8 mouse cellular contexts compared by ENCODE assay signal in the genomic region with DNA sequence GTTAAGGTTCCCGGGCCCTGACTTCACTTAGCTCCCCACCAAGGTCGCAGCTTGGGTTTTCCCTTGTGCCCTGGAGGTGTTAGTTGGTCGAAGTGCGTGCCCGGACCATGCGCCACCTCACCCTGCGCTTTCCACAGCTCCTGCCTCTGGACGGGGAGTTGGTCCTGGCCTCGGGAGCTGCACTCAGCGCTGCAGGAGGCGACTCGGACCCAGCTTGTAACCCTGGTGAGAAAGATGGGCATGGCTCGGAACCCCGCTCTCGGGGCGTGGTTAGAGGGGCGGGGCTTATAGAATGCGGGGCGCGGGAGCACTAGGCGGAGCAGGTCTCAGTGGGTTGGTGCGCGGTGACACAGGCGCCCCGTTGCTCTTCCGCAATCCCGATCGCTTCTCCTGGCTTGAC. TPM values are rescaled to one million over a fixed set of nuclear protein-coding genes. Genes with fewer than 3 reads are reported as not detected.
A peak's percentile ranks its signal among the peaks of the same experiment; 100 is the strongest.
DNase-seq lines count a peak whose midpoint lies in the region; ATAC-seq and TF ChIP-seq lines count a peak whose summit lies in the region.

No protein-coding gene starts in this region.

- 0 out of 2 replicates have a peak, but pooled peaks have one; percentile 9 for ATAC-seq in intestine, embryonic 15.5 days
- ATAC-seq in monocyte, adult 5-6 weeks (replicated peaks; ENCODE audit: insufficient number of reproducible peaks, low FRiP score, low TSS enrichment, poor library complexity, severe bottlenecking): no peak

- no peak for DNase-seq in layer of hippocampus, adult 2 months (ENCODE audit: low spot score in 2 of 2)
- no peak for DNase-seq in layer of hippocampus, adult 9-11 months
- DNase-seq in neural tube, embryonic 10.5 days (ENCODE audit: extremely low spot score, low spot score): peak; percentile 55
- no peak for DNase-seq in urinary bladder, postnatal 14 days (ENCODE audit: low spot score)
- no peak for DNase-seq in spleen, postnatal 4 days (ENCODE audit: low spot score in 2 of 2)

- peak overlapping the region; percentile 49 for H3K4me3 ChIP-seq in layer of hippocampus, adult 2 months
- H3K4me3 ChIP-seq in embryonic fibroblast, embryonic 13.5 days (ENCODE audit: insufficient read depth, low read length): 0 out of 2 replicates have a peak overlapping the region, but pooled peaks have one; percentile 6
- peak overlapping the region; percentile 41 for H3K4me3 ChIP-seq in intestine, embryonic 15.5 days (replicated peaks)

- peak overlapping the region; percentile 71 for H3K4me2 ChIP-seq in intestine, embryonic 15.5 days (replicated peaks)

- H3K9me3 ChIP-seq in intestine, embryonic 15.5 days: no peaks in the 10 kb centered on the region

- H3K9ac ChIP-seq in intestine, embryonic 15.5 days: 0 out of 2 replicates have a peak overlapping the region, but pooled peaks have one; percentile 26

- WGBS in intestine, embryonic 15.5 days: 7% methylated on average over 28 of the region's 28 CpGs

- no peak for TF ChIP-seq CTCF in layer of hippocampus, adult 2 months (conservative IDR thresholded peaks at IDR 0.05)
- TF ChIP-seq CTCF in embryonic fibroblast, embryonic 13.5 days (IDR thresholded peaks at IDR 0.05; ENCODE audit: borderline replicate concordance, insufficient read depth, low read length): no peak

- H3K4me1 ChIP-seq in embryonic fibroblast, embryonic 13.5 days (ENCODE audit: control insufficient read depth, insufficient read depth, low read length): peaks cover 2% of the 10 kb centered on the region; the same call in 1 of the 2 replicates
- H3K4me1 ChIP-seq in intestine, embryonic 15.5 days (replicated peaks): peaks cover 28% of the 10 kb centered on the region

- H3K36me3 ChIP-seq in intestine, embryonic 15.5 days: 0 out of 2 replicates have a peak, but pooled peaks cover 3% of the 10 kb centered on the region

- H3K27ac ChIP-seq in layer of hippocampus, adult 2 months: no peak overlapping the region
- H3K27ac ChIP-seq in embryonic fibroblast, embryonic 13.5 days (ENCODE audit: insufficient read depth, low read length): no peak overlapping the region
- no peak overlapping the region for H3K27ac ChIP-seq in intestine, embryonic 15.5 days

- H3K27me3 ChIP-seq in intestine, embryonic 15.5 days (replicated peaks): peaks cover 69% of the 10 kb centered on the region

- TF ChIP-seq POLR2A in embryonic fibroblast, embryonic 13.5 days (IDR thresholded peaks at IDR 0.05; ENCODE audit: low read depth, low read length): no peak

RNA-seq across cellular contexts. Expression of a gene that starts 3.1 kb away (rescaled TPM):
- 1 to 10 TPM; 4.7 to 5.4 TPM for total RNA-seq in layer of hippocampus, adult 2 months (2021)
- polyA plus RNA-seq in embryonic fibroblast, embryonic 13.5 days (2011; ENCODE audit: insufficient read length, low read depth, missing spikeins): 0.48 TPM in 1 of 2 replicates, not detected in the other
- polyA plus RNA-seq in intestine, embryonic 15.5 days (2015; fragmentation: Nextera tagmentation; extraction: Ambion mirVana): 127 and 149 TPM in 2 replicates
- 1.2 TPM in 1 of 3 replicates, not detected in the others for total RNA-seq in monocyte, adult 5-6 weeks (2017)
